Mouse (Mus musculus) CH12.LX (cell line): Measurements from ENCODE around the gene Acsm5. TPM values are rescaled to one million over a fixed set of nuclear protein-coding genes. Genes with fewer than 3 reads are reported as not detected.
A peak's percentile ranks its signal among the peaks of the same experiment; 100 is the strongest.

Source experiments
- DNase-seq: peaks from one replicate; pipeline ENCODE4 v3.0.0-alpha.2; 2013; ENCODE audit errors: extremely low read depth
- H3K27ac ChIP-seq: 2 replicates; pipeline ENCODE4 v1.5.1; 2012; ENCODE audit warnings: low read depth, mild to moderate bottlenecking, control low read depth, moderate library complexity; ENCODE audit not compliant: insufficient read depth
- H3K27me3 ChIP-seq: replicated peaks from 2 replicates; pipeline ENCODE3; 2012; ENCODE audit warnings: inconsistent platforms
- H3K36me3 ChIP-seq, 2 experiments: replicated peaks in 1 of 2; 2 replicates each; pipeline versions ENCODE3 to v1.6.1; 2012; ENCODE audit warnings: inconsistent platforms in 1 of 2, low read length in 1 of 2, mild to moderate bottlenecking in 1 of 2, mixed read lengths in 1 of 2, moderate library complexity in 1 of 2; ENCODE audit not compliant: control insufficient read depth in 1 of 2, insufficient read depth in 1 of 2
- H3K4me1 ChIP-seq, 2 experiments: 2 replicates each; pipeline ENCODE4 v1.6.1; 2012; ENCODE audit warnings: inconsistent platforms in 1 of 2, moderate library complexity in 1 of 2; ENCODE audit not compliant: insufficient read depth in 2 of 2, control insufficient read depth in 1 of 2
- H3K4me2 ChIP-seq: 2 replicates; pipeline ENCODE4 v1.6.1; 2012; ENCODE audit warnings: low read depth, mild to moderate bottlenecking, control low read depth; ENCODE audit not compliant: poor library complexity, insufficient read depth, severe bottlenecking
- H3K4me3 ChIP-seq, 3 experiments: fragments of 150-350 bp in 1 of 3; sonication (generic) in 1 of 3; replicated peaks in 1 of 3; 2 replicates each; pipeline versions ENCODE3 to v1.5.1; 2011 to 2012; ENCODE audit warnings: low read depth in 2 of 3, low read length in 2 of 3, mild to moderate bottlenecking in 2 of 3, moderate library complexity in 2 of 3, control low read depth in 1 of 3, improper control_type of control experiment in 1 of 3, inconsistent platforms in 1 of 3, mixed read lengths in 1 of 3; ENCODE audit not compliant: poor library complexity in 1 of 3
- H3K79me2 ChIP-seq: replicated peaks from 2 replicates; pipeline ENCODE4 v1.6.1; 2012; ENCODE audit warnings: mild to moderate bottlenecking, moderate library complexity; ENCODE audit not compliant: control insufficient read depth, poor library complexity, insufficient read depth, severe bottlenecking; ENCODE audit errors: extremely low read depth
- H3K9ac ChIP-seq: 2 replicates; pipeline ENCODE4 v1.6.1; 2012; ENCODE audit warnings: low read depth, mild to moderate bottlenecking, control low read depth, moderate library complexity; ENCODE audit not compliant: insufficient read depth
- H3K9me3 ChIP-seq: replicated peaks from 2 replicates; pipeline ENCODE3; 2012; ENCODE audit warnings: low read length, inconsistent platforms, mixed read lengths
- BHLHE40 ChIP-seq: IDR thresholded peaks from 2 replicates; pipeline ENCODE4 v1.6.1; 2011; ENCODE audit warnings: mild to moderate bottlenecking, low read depth, low read length, improper control_type of control experiment
- CHD1 ChIP-seq: IDR thresholded peaks from 2 replicates; pipeline ENCODE4 v1.6.1; 2012; ENCODE audit warnings: low read depth, low read length, improper control_type of control experiment, inconsistent platforms
- CHD2 ChIP-seq: IDR thresholded peaks from 2 replicates; pipeline ENCODE4 v1.6.1; 2011; ENCODE audit warnings: low read length, improper control_type of control experiment
- CTCF ChIP-seq, 2 experiments: IDR thresholded peaks in 1 of 2; conservative IDR thresholded peaks in 1 of 2; 2 replicates each; pipeline ENCODE4 v1.5.1; 2011 to 2012; ENCODE audit warnings: low read depth in 2 of 2, low read length in 2 of 2, improper control_type of control experiment in 1 of 2, inconsistent platforms in 1 of 2, mild to moderate bottlenecking in 1 of 2, moderate library complexity in 1 of 2
- E2F4 ChIP-seq: IDR thresholded peaks from 2 replicates; pipeline ENCODE4 v1.6.1; 2011; ENCODE audit warnings: low read depth, low read length, improper control_type of control experiment; ENCODE audit not compliant: insufficient replicate concordance
- EP300 ChIP-seq: IDR thresholded peaks from 2 replicates; pipeline ENCODE4 v1.6.1; 2011; ENCODE audit warnings: low read length, improper control_type of control experiment
- ETS1 ChIP-seq: conservative IDR thresholded peaks from 2 replicates; pipeline ENCODE4 v1.6.1; 2012; ENCODE audit warnings: low read depth, mild to moderate bottlenecking, inconsistent platforms, low read length, improper control_type of control experiment, moderate library complexity
- GABPA ChIP-seq: IDR thresholded peaks from 2 replicates; pipeline ENCODE4 v1.6.1; 2012; ENCODE audit warnings: low read depth, low read length, improper control_type of control experiment, inconsistent platforms; ENCODE audit not compliant: insufficient replicate concordance
- JUN ChIP-seq: IDR thresholded peaks from 2 replicates; pipeline ENCODE4 v1.6.1; 2011; ENCODE audit warnings: low read depth, mild to moderate bottlenecking, low read length, improper control_type of control experiment, moderate library complexity; ENCODE audit not compliant: insufficient read depth
- JUND ChIP-seq: conservative IDR thresholded peaks from 2 replicates; pipeline ENCODE4 v1.6.1; 2011; ENCODE audit warnings: low read depth, low read length, improper control_type of control experiment
- MAFK ChIP-seq: IDR thresholded peaks from 2 replicates; pipeline ENCODE4 v1.6.1; 2011; ENCODE audit warnings: low read length, improper control_type of control experiment; ENCODE audit not compliant: insufficient replicate concordance
- MAX ChIP-seq: IDR thresholded peaks from 2 replicates; pipeline ENCODE4 v1.6.1; 2011; ENCODE audit warnings: low read length, improper control_type of control experiment
- MEF2A ChIP-seq: IDR thresholded peaks from 2 replicates; pipeline ENCODE4 v1.6.1; 2014; ENCODE audit warnings: low read depth, mild to moderate bottlenecking, inconsistent platforms, low read length, improper control_type of control experiment, borderline replicate concordance
- MXI1 ChIP-seq: IDR thresholded peaks from 2 replicates; pipeline ENCODE4 v1.6.1; 2011; ENCODE audit warnings: mild to moderate bottlenecking, low read depth, low read length, improper control_type of control experiment
- MYC ChIP-seq: IDR thresholded peaks from 2 replicates; pipeline ENCODE4 v1.6.1; 2011; ENCODE audit warnings: low read depth, mild to moderate bottlenecking, improper control_type of control experiment, low read length
- NELFE ChIP-seq: IDR thresholded peaks from 2 replicates; pipeline ENCODE4 v1.6.1; 2011; ENCODE audit warnings: low read depth, low read length, improper control_type of control experiment
- PAX5 ChIP-seq: IDR thresholded peaks from 2 replicates; pipeline ENCODE4 v1.6.1; 2012; ENCODE audit warnings: low read length, inconsistent platforms, mixed read lengths
- RAD21 ChIP-seq: IDR thresholded peaks from 2 replicates; pipeline ENCODE4 v1.6.1; 2011; ENCODE audit warnings: low read depth, mild to moderate bottlenecking, low read length, improper control_type of control experiment, moderate library complexity
- SMC3 ChIP-seq: IDR thresholded peaks from 2 replicates; pipeline ENCODE4 v1.6.1; 2011; ENCODE audit warnings: low read depth, low read length, improper control_type of control experiment
- TBP ChIP-seq: conservative IDR thresholded peaks from 2 replicates; pipeline ENCODE4 v1.6.1; 2011; ENCODE audit warnings: low read depth, low read length, improper control_type of control experiment
- TCF12 ChIP-seq: IDR thresholded peaks from 2 replicates; pipeline ENCODE4 v1.6.1; 2014; ENCODE audit warnings: low read depth, mild to moderate bottlenecking, inconsistent platforms, low read length, improper control_type of control experiment
- UBTF ChIP-seq: IDR thresholded peaks from 2 replicates; pipeline ENCODE4 v1.6.1; 2012; ENCODE audit warnings: low read depth, mild to moderate bottlenecking, inconsistent platforms, low read length, improper control_type of control experiment, moderate library complexity
- USF1 ChIP-seq: IDR thresholded peaks from 2 replicates; pipeline ENCODE4 v1.6.1; 2014; ENCODE audit warnings: low read depth, mild to moderate bottlenecking, inconsistent platforms, low read length, improper control_type of control experiment
- USF2 ChIP-seq: conservative IDR thresholded peaks from 2 replicates; pipeline ENCODE4 v1.6.1; 2011; ENCODE audit warnings: low read depth, low read length, improper control_type of control experiment
- ZMIZ1 ChIP-seq: IDR thresholded peaks from 2 replicates; pipeline ENCODE4 v1.6.1; 2012; ENCODE audit warnings: low read depth, mild to moderate bottlenecking, inconsistent platforms, low read length, improper control_type of control experiment
- dilution Hi-C: fragments of 300-500 bp; cut with MboI; formaldehyde crosslinking; loops from 2 replicates; pipeline ENCODE4 v1.14.3; 2020; ENCODE audit warnings: low sequenced_read_pairs; ENCODE audit not compliant: extremely low pct_unique_long_range_greater_than_20kb, extremely low pct_ligation_motif_present
- in situ Hi-C: fragments of 300-500 bp; cut with MboI; formaldehyde crosslinking; loops from 3 replicates; pipeline ENCODE4 v1.14.3; 2019; ENCODE audit warnings: low sequenced_read_pairs, low pct_ligation_motif_present, low pct_unique_long_range_greater_than_20kb, mixed read lengths
- polyA plus RNA-seq: library from polyadenylated mRNA; unstranded; fragments of >175 nt; gene quantifications from 2 replicates; pipeline ENCODE4 v1.2.1, GENCODE M21; 2012; ENCODE audit warnings: low read depth; ENCODE audit not compliant: insufficient read length
- total RNA-seq, 2 experiments: library from RNA; depleted of rRNA; stranded (reverse); fragments of 300-350 nt in 1 of 2; fragments of >200 nt in 1 of 2; gene quantifications; 2 replicates each; pipeline ENCODE4 v1.2.3; 2012 to 2014

The Acsm5 gene
- total and polyA plus RNA-seq, 3 experiments = not detected

DNA sequence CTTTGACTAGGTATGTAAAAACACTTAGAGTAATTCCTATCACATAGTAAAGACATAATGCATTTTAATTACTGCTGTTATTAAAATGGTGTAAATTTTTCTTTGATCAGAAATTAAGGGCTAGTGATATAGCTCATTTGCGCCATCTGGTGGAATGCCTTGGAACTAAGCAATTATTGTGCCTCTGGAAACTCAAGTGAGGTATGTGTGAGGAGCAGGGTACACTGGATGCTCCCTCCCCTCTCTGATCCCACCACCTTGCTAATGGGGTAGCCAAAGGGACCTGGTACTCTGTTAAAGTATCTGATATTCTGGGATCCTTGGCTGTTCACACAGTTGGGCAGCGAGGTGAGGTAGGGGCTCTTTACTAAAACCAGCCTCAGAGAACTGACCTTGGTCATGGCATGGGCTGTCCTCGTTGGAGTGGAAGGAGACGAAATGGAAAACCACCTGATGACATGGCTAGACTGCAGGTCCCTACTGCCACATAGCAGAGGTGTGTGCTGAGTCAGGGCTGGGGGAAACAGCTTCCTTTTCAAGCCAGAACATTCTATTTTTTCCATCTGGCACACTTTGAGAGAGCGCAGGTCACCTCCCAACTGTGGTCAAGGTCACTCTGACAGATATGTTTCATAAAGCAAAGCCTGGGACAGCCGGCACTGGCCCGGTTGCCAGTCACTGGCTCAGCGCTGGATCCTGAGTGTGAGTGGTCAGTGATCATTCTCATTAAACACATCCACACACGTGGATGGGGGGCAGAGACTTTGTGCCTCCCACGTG lies 3.6 kb upstream of the Acsm5 start:
- Histone ChIP-seq H3K79me2 (no peaks in the 10 kb centered on the region), H3K27ac (no peak overlapping the region), H3K9ac (no peak overlapping the region), H3K27me3 (peaks cover 38% of the 10 kb centered on the region), H3K9me3 (no peaks in the 10 kb centered on the region), H3K36me3 (no peaks in the 10 kb centered on the region), H3K4me1 (no peaks in the 10 kb centered on the region), H3K4me3 (no peak overlapping the region), H3K4me2 (no peak overlapping the region)
- dilution Hi-C loops (no loop called here), in situ Hi-C loops (loop anchor here (10.0 kb wide), 1 partner anchor 501 kb away; no protein-coding TSS in a partner anchor)
- TF ChIP-seq MXI1 (no peak), ETS1 (no peak), TBP (no peak), UBTF (no peak), CTCF (conservative IDR thresholded peaks at IDR 0.05 in 1 of 2, IDR thresholded peaks at IDR 0.05 in 1 of 2; ENCODE audit: low read depth in 2 of 2, low read length in 2 of 2) (peak; percentile 63 to 75), JUN (no peak), RAD21 (peak; percentile 60), SMC3 (peak; percentile 60), USF1 (no peak), NELFE (0 out of 2 replicates have a peak, but pooled peaks have one; percentile 10), ZMIZ1 (no peak)
- TF ChIP-seq, all 38 proteins: peak for 4
- peak; percentile 43 for DNase-seq

DNA sequence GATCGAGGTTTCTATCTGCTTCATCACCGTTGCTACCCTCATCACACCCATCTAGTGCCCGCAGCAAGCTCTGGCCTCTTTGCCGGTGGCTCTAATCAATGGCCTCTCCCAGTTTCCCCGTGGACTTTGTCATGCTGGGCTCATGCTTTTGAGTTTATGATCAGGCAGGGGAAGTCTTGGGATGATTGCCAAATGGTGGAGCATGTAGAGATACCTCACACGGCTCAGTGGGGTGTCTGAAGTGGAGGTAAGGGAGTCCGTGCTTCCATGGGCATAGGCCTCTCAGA lies 3.0 kb upstream of the Acsm5 start:
- Histone ChIP-seq H3K36me3 (no peaks in the 10 kb centered on the region), H3K27me3 (peaks cover 35% of the 10 kb centered on the region), H3K4me3 (no peak overlapping the region), H3K9ac (no peak overlapping the region), H3K79me2 (no peaks in the 10 kb centered on the region), H3K27ac (no peak overlapping the region), H3K4me2 (no peak overlapping the region), H3K4me1 (no peaks in the 10 kb centered on the region), H3K9me3 (no peaks in the 10 kb centered on the region)
- no peak for DNase-seq
- no peak for TF ChIP-seq MAFK
- TF ChIP-seq MEF2A = no peak
- no peak for TF ChIP-seq JUN
- no peak for TF ChIP-seq USF2
- no peak for TF ChIP-seq MAX
- TF ChIP-seq MYC = no peak
- TF ChIP-seq PAX5 = no peak
- no peak for TF ChIP-seq CHD1
- no peak for TF ChIP-seq RAD21
- TF ChIP-seq BHLHE40 = no peak
- no peak for TF ChIP-seq GABPA
- TF ChIP-seq E2F4 = no peak
- TF ChIP-seq EP300 = no peak
- TF ChIP-seq TCF12 = no peak
- no peak for TF ChIP-seq MXI1
- no peak for TF ChIP-seq CHD2
- TF ChIP-seq JUND = no peak
- dilution Hi-C loops (no loop called here), in situ Hi-C loops (loop anchor here (10.0 kb wide), 1 partner anchor 501 kb away; no protein-coding TSS in a partner anchor)
